Mouse (Mus musculus) heart, embryonic 11.5 days (tissue): ENCODE data around the gene Kng2. TPM values are rescaled to one million over a fixed set of nuclear protein-coding genes. Genes with fewer than 3 reads are reported as not detected.
"Not testable (repeated sequence)": the region's sequence is repeated elsewhere in the genome, so short reads cannot be mapped to it uniquely, and the experiment has no call there.

ENCODE experiments used
- ATAC-seq: fragments of 200-750 bp; cut with Nextera tagmentation; replicated peaks from 2 replicates; pipeline ENCODE4 v1.8.0; 2017; ENCODE audit warnings: moderate library complexity; ENCODE audit not compliant: insufficient number of reproducible peaks, low FRiP score, low TSS enrichment
- H3K27ac ChIP-seq: fragments of 300-500 bp; sonication (generic); 2 replicates; pipeline ENCODE4 v1.5.1; 2014; ENCODE audit warnings: mild to moderate bottlenecking, low read depth, low read length
- H3K27me3 ChIP-seq: fragments of 300-500 bp; sonication (generic); 2 replicates; pipeline ENCODE4 v1.6.1; 2014; ENCODE audit warnings: mild to moderate bottlenecking, low read length, mixed read lengths; ENCODE audit not compliant: control insufficient read depth, insufficient read depth
- H3K36me3 ChIP-seq: fragments of 300-500 bp; sonication (generic); 2 replicates; pipeline ENCODE4 v1.6.1; 2014; ENCODE audit warnings: mild to moderate bottlenecking, low read length, moderate library complexity, mixed read lengths; ENCODE audit not compliant: control insufficient read depth, insufficient read depth
- H3K4me1 ChIP-seq: fragments of 300-500 bp; sonication (generic); 2 replicates; pipeline ENCODE4 v1.6.1; 2014; ENCODE audit warnings: low read length; ENCODE audit not compliant: control insufficient read depth, insufficient read depth
- H3K4me2 ChIP-seq: fragments of 300-500 bp; sonication (generic); 2 replicates; pipeline ENCODE4 v1.6.1; 2014; ENCODE audit warnings: mild to moderate bottlenecking, moderate library complexity
- H3K4me3 ChIP-seq: fragments of 300-500 bp; sonication (generic); 2 replicates; pipeline ENCODE4 v1.5.1; 2014; ENCODE audit warnings: low read depth, low read length
- H3K9ac ChIP-seq: fragments of 300-500 bp; sonication (generic); 2 replicates; pipeline ENCODE4 v1.6.1; 2014; ENCODE audit warnings: mild to moderate bottlenecking, low read depth, low read length, moderate library complexity
- H3K9me3 ChIP-seq: fragments of 300-500 bp; sonication (generic); replicated peaks from 2 replicates; pipeline ENCODE4 v1.6.1; 2016; ENCODE audit warnings: low read length; ENCODE audit not compliant: control insufficient read depth
- WGBS: fragments of 180-500 bp; shearing (Covaris S2); extraction: QIAGEN DNeasy Blood & Tissue Kit; methylation state at CpG from one replicate; pipeline ENCODE4 v1.1.7; 2014; ENCODE audit not compliant: insufficient replicate concordance; 5-methylcytosine and 5-hydroxymethylcytosine counted together
- polyA plus RNA-seq: library from polyadenylated mRNA; unstranded; fragments of >200 nt; fragmentation: Nextera tagmentation; extraction: Ambion mirVana; gene quantifications from 2 replicates; pipeline ENCODE4 v1.2.1, GENCODE M21; 2014

Kng2 gene
- not detected in 2 replicates for polyA plus RNA-seq

GRCm38 (mm10) chr16:23028966-23029600 lies at the start of gene Kng2:
Gene Kng2, minus strand, starts transcription at chr16:23029482.
- not testable (repeated sequence) for H3K4me1 ChIP-seq, H3K4me3 ChIP-seq, ATAC-seq, H3K9ac ChIP-seq, H3K4me2 ChIP-seq, H3K27me3 ChIP-seq, H3K9me3 ChIP-seq, H3K36me3 ChIP-seq, H3K27ac ChIP-seq
- whole genome bisulfite sequencing: 88% methylated on average over 3 of the region's 3 CpGs

GRCm38 (mm10) chr16:23077516-23077915 lies 48.2 kb upstream of the Kng2 start:
- 80% methylated on average over 6 of the region's 6 CpGs for WGBS
- H3K4me1 ChIP-seq: not testable (repeated sequence)

GRCm38 (mm10) chr16:23060781-23061325 lies 31.6 kb upstream of the Kng2 start:
- H3K27me3 ChIP-seq, H3K9ac ChIP-seq, ATAC-seq, H3K27ac ChIP-seq, H3K9me3 ChIP-seq, H3K4me3 ChIP-seq, H3K4me1 ChIP-seq, H3K4me2 ChIP-seq, H3K36me3 ChIP-seq: not testable (repeated sequence)
- 77% methylated on average over 5 of the region's 5 CpGs for WGBS

More at GRCm38 (mm10) chr16:23077516-23077915, 48.2 kb upstream of the Kng2 start:
- H3K9me3 ChIP-seq, H3K27ac ChIP-seq, H3K4me3 ChIP-seq, H3K9ac ChIP-seq, H3K36me3 ChIP-seq, H3K4me2 ChIP-seq, H3K27me3 ChIP-seq, ATAC-seq: not testable (repeated sequence)

DNA sequence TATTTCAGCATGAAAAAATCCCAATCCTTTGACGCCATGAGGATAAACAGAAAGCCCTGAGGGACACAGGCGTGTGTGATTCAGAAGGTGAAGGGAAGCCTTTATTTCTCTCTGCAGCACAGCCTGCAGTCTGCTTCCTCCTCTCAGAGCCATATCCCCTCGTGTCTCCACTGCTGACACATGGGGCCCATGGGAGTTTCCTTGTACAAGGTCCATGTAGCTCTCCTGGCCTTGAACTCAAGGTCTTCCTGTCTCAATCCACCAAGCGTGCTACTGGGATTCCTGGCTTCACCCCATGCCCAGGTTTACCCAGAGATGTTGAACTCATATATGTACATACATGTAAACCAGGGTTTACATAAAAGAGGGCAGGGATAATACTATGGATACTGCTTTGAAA lies 30.3 kb upstream of the Kng2 start:
- ATAC-seq, H3K36me3 ChIP-seq, H3K27me3 ChIP-seq, H3K9ac ChIP-seq, H3K4me2 ChIP-seq, H3K4me3 ChIP-seq, H3K27ac ChIP-seq, H3K4me1 ChIP-seq, H3K9me3 ChIP-seq: not testable (repeated sequence)
- 55% methylated on average over 4 of the region's 4 CpGs for WGBS

GRCm38 (mm10) chr16:23057668-23058447 lies 28.6 kb upstream of the Kng2 start, which contains the start of gene Kng1:
Gene Kng1, plus strand, starts transcription at chr16:23057865.
- not testable (repeated sequence) for H3K9me3 ChIP-seq, H3K36me3 ChIP-seq, H3K4me3 ChIP-seq, H3K27ac ChIP-seq, H3K27me3 ChIP-seq, H3K4me1 ChIP-seq, H3K4me2 ChIP-seq, H3K9ac ChIP-seq, ATAC-seq
- WGBS: 75% methylated on average over 1 of the region's 1 CpGs

DNA sequence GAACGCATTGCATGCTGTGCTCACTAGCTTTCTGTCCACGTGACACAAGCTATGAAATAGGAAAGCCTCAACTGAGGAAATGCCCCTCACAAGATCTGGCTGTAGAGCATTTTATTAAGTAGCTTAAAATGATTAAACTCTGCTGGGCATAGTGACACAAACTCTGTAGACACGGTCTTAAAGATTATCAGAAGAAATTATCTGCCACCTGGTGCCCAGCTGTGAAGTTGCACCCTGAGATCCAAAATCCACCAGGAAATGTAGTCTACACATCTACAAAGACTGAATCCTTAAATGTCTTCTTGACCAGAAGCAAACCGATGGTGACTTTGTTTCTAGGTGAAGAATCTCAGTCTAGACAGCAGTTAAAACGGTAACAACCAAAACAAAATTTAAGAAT lies 17.0 kb upstream of the Kng2 start:
- Histone ChIP-seq H3K27ac (no peak overlapping the region), H3K4me3 (no peak overlapping the region), H3K27me3 (no peaks in the 10 kb centered on the region), H3K9ac (no peak overlapping the region), H3K36me3 (no peaks in the 10 kb centered on the region), H3K9me3 (no peaks in the 10 kb centered on the region), H3K4me2 (no peak overlapping the region), H3K4me1 (no peaks in the 10 kb centered on the region)
- WGBS: 58% methylated on average over 5 of the region's 5 CpGs
- ATAC-seq: no peak

- Histone ChIP-seq H3K27me3 (no peaks in the 10 kb centered on the region), H3K4me3 (no peak overlapping the region), H3K36me3 (no peaks in the 10 kb centered on the region), H3K9ac (no peak overlapping the region), H3K9me3 (no peaks in the 10 kb centered on the region; the same call in 1 of the 2 replicates), H3K4me2 (no peak overlapping the region), H3K4me1 (0 out of 2 replicates have a peak, but pooled peaks cover 2% of the 10 kb centered on the region), H3K27ac (no peak overlapping the region)
- 24% methylated on average over 4 of the region's 4 CpGs for WGBS
- no peak for ATAC-seq
Measured at GRCm38 (mm10) chr16:23040876-23041275, 11.6 kb upstream of the Kng2 start.

GRCm38 (mm10) chr16:23039281-23039680 lies 10.0 kb upstream of the Kng2 start:
- no peak overlapping the region for H3K4me3 ChIP-seq
- H3K9ac ChIP-seq: no peak overlapping the region
- no peak overlapping the region for H3K27ac ChIP-seq
- no peak for ATAC-seq
- no peak overlapping the region for H3K4me2 ChIP-seq
- no peaks in the 10 kb centered on the region for H3K27me3 ChIP-seq
- no peaks in the 10 kb centered on the region for H3K36me3 ChIP-seq
- 0 out of 2 replicates have a peak, but pooled peaks cover 2% of the 10 kb centered on the region for H3K4me1 ChIP-seq
- WGBS: 92% methylated on average over 4 of the region's 4 CpGs
- no peaks in the 10 kb centered on the region; the same call in 1 of the 2 replicates for H3K9me3 ChIP-seq
